Mouse (Mus musculus) naive thymus-derived CD4-positive, alpha-beta T cell, adult 5 months (primary cell): ENCODE measurements around the gene Slx4ip. TPM values are rescaled to one million over a fixed set of nuclear protein-coding genes. Genes with fewer than 3 reads are reported as not detected.

Experiments
- polyA plus RNA-seq: library from polyadenylated mRNA; unstranded; fragments of 100-300 nt; shearing (Covaris generic); gene quantifications from one replicate; pipeline ENCODE4 v1.2.1, GENCODE M21; 2017

Slx4ip gene
- 5.7 TPM for polyA plus RNA-seq

GRCm38 (mm10) chr2:136891068-136891950 is at the start of gene Slx4ip, which contains the start of the genes AL731706.1 and Mkks:
Gene Slx4ip (plus strand): TSS chr2:136891218.
Gene AL731706.1 (minus strand): TSS chr2:136891389.
Gene Mkks (minus strand): TSS chr2:136891389.

DNA sequence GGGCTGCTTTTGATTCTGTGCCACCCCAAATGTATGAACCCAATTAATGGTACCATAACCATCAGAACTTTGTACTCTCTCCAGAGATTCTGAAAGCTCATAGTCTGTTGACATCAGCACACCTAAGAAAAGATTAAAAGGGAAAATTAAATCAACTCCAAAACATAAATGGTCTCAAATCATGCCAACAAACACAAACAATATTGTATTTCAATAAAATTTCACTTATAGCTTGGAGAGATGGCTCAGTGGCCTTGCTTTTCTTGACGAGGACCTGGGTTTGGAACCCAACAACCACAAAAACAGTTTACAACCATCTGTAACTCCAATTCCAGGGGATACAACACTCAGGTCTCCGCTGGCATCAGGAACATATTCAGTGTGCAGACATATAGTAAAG is 5.4 kb upstream of the Slx4ip start, which contains the start of gene AL731706.2:
Gene AL731706.2, minus strand, starts transcription at position 101 of the 400 bp plus-strand sequence.

GRCm38 (mm10) chr2:137116025-137116674 is 225.1 kb downstream of the Slx4ip start, which contains the start of gene Jag1:
Gene Jag1 (minus strand): TSS chr2:137116644.

Other genes starting within 250 kb of the Slx4ip start
- gene Snap25, start 177.8 kb upstream of the Slx4ip start, polyA plus RNA-seq = not detected
- 10.2 TPM for gene AL731706.2, start 5.5 kb upstream of the Slx4ip start, polyA plus RNA-seq
- gene AL731706.1, start 171 bp downstream of the Slx4ip start, polyA plus RNA-seq = 8.8 TPM
- gene Mkks, start 171 bp downstream of the Slx4ip start, polyA plus RNA-seq = 9.8 TPM
- not detected for gene Jag1, start 225.4 kb downstream of the Slx4ip start, polyA plus RNA-seq